Mouse (Mus musculus) cerebellum, adult 8-10 months (tissue): ENCODE measurements around the gene Ascc3.

Source experiments
- DNase-seq: peaks from one replicate; pipeline ENCODE4 v3.0.0; 2022

Ascc3 gene

DNA sequence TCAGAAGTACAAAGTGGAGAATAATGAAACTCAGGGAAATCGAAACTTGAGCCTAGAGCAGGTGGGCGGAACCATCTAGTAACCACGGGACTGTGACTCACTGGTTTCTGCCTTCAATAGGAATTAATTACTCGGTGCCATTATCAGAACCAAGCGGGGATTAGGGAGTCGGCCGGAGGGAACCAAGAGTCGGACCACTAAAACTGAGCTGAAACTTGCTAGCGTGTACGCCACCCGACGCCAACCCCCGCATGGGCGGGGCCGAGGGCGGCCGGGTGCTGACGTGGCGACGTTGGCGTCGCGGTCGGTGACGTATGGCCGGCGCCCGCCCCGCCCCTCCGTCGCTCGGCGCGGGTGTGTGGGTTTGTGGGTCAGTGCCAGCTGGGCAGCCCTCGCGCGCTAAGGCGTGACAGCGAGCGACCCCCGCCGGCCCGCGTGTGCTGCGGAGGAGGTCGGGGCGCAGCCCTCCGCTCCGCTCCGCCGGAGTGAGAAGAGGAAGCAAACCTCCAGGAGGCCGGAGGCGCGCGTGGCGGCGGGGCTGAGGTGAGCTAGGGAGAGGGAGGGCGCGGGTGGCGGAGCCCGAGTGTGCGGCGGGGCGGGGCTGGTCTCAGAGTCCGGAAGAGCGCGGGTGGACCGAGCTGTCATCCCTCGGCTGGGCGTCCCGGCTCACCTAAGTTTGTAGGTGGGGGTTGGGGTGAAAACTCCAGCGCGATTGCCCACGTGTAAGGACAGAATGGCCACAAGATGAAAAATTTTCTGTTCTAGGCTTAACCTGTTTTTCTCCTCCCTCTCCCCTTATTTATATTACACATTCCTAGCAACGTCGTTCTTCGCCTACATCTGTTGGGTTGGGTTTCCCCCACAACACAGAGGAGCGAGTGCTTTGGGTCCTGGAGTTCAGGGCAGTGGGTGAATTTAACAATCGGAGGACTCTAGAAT is at the start of gene Ascc3:
Gene Ascc3, plus strand, starts transcription at position 315 of the 939 bp plus-strand sequence.
- peak; percentile 92 for DNase-seq

DNA sequence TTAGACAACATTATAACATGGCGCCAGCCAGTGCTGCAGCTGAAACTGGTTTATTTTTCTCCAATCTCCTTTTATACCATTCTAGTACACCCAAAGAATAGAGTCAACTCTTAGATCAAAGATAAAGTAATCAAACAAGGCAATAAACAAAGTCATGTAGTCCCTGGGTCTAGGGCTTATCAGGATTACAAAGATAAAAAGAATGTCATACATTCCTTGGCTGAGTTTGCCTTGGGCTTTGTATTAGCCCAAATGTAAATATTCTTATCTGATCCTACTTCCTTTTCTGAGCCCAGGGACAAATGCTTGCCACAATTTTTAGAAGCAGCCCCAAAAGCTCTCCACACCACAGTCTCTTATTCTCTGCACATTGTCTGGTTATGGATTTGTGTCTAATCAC is 7.7 kb upstream of the Ascc3 start:
- no peak for DNase-seq

- DNase-seq = no peak
These were observed 5.9 kb upstream of the Ascc3 start for GRCm38 (mm10) chr10:50586556-50586955.

DNA sequence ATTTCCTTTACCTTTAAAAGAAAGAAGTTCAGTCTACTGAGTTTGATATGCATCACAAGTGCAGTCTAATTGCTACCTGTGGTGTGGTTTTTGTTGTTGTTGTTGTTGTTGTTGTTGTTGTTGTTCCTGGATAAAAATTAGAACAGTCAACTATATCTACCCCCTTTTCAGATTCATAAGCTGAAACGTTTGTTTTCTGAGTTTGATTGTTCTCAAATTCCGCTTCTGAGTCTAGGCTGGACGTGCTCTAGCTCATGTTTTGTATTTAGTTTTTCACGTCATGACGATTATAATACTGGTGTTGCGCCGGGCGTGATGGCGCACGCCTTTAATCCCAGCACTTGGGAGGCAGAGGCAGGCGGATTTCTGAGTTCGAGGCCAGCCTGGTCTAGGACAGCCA is 902 bp downstream of the Ascc3 start:
- DNase-seq = no peak

- DNase-seq = no peak
These were observed 2.9 kb downstream of the Ascc3 start for GRCm38 (mm10) chr10:50595340-50595739.

DNA sequence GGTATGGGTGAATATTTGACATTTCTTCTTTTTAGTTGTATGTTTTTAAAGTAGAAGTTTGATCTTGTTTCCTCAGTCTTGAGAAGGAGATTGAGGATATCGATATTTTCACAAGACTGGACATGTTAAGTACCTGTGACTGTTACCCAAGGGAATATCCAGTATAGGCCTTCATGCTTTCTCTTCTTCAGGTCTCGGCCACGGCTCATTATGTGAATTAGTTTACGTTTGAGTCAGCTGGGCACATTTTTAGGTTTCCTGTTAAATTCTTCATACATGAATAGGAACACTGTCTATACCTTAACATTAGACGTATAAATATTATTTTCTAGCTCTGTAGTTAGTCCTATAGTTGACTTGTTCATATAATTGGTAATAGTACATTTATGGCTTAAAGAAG is 12.4 kb downstream of the Ascc3 start:
- DNase-seq = no peak

DNA sequence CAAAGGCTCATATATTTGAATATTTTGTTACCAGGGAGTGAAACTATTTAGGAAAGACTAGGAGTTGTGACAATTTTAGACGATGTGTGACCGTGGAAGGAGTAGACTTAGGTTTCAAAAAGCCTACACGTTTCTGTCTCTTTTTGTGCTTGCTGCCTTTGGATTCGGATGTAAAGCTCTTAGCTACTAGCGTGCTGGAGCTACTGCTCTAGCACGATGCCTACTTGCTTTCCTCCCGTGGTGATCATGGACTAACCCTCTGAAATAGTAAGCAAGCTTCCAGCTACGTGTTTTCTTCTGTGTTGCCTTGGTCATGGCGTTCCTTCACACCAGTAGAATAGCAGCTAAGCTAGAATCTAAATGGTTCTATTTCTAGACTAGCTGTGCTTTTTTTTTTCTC is 21.4 kb downstream of the Ascc3 start:
- no peak for DNase-seq

- no peak for DNase-seq
These were observed 33.4 kb downstream of the Ascc3 start for GRCm38 (mm10) chr10:50625874-50626273.

- no peak for DNase-seq
These were observed 47.1 kb downstream of the Ascc3 start for GRCm38 (mm10) chr10:50639607-50640006.

- no peak for DNase-seq
These were observed 58.1 kb downstream of the Ascc3 start for GRCm38 (mm10) chr10:50650612-50651011.

GRCm38 (mm10) chr10:50653551-50653950 is 61.1 kb downstream of the Ascc3 start:
- no peak for DNase-seq

- no peak for DNase-seq
These were observed 64.9 kb downstream of the Ascc3 start for GRCm38 (mm10) chr10:50657352-50657751.

DNA sequence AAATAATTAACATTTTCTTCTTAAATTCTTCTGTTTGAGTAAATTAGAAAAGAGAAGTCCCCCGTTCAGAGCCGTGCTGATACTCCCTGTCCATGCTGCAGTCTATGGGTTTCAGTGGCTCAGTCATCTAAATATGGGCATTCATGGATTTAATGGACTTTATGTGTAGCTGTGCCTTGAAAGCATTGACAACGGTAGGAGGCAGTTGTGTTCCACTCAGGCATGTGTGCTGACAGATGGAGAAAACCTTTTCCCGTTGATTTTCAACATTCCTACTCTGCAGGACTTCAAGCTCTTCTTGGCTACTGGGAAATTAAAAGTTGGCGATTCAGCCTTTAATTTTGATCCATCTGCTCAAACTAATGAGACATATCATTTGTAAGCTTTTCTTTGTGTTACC is 79.0 kb downstream of the Ascc3 start:
- peak; percentile 62 for DNase-seq

DNA sequence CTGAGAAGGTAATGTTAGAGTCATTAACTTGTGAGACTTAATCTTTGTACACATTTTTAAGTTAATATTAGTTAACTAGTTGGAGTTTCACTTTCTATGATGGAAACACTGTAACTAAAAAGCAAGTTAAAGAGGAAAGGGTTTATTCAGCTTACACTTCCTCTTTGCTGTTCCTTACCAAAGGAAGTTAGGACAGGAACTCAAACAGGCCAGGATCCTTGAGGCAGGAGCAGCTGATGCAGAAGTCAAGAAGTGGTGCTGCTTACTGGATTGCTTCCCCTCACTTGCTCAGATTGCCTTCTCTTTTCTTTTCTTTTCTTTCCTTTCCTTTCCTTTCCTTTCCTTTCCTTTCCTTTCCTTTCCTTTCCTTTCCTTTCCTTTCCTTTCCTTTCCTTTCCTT is 97.9 kb downstream of the Ascc3 start:
- no peak for DNase-seq

GRCm38 (mm10) chr10:50698836-50699433 is 106.5 kb downstream of the Ascc3 start:
- peak; percentile 13 for DNase-seq

DNA sequence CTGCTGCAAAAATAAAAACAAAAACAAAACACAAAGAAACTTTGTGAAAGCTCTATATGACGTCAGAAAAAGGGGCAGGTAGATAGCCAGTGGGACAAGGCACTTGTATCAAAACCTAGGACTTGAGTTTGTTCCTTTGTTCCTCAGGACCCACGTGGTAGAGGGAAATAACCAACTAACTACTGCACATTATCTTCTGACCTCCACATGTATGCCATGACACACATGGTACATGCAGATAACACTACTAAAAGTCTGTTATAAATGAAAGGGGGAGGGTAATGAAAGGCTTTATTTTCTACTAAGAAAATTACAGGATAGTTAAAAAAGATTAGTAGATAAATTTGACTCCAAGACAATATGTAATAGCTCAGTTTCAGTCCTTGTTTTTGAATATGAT is 109.3 kb downstream of the Ascc3 start:
- DNase-seq = no peak

- no peak for DNase-seq
These were observed 109.9 kb downstream of the Ascc3 start for GRCm38 (mm10) chr10:50702361-50702760.

- DNase-seq = peak; percentile 11
These were observed 111.7 kb downstream of the Ascc3 start for GRCm38 (mm10) chr10:50704202-50704601.

- no peak for DNase-seq
These were observed 112.4 kb downstream of the Ascc3 start for GRCm38 (mm10) chr10:50704898-50705297.

DNA sequence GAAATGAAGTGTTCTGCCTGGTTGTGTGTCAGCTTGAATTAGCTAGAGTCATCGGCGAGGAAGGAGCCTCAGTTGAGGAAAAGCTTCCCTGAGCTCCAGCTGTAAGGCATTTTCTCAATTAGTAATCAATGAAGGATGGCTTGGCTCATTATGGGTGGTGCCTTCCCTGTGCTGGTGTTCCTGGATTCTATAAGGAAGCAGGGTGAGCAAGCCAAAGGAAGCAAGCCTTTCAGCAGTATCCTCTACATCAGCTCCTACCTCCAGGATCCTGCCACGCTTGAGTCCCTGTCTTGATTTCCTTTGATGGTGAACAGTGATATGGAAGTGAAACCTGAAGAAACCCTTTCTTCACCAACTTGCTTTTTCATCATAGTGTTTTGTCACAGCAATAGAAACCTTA is 118.8 kb downstream of the Ascc3 start:
- DNase-seq = no peak

DNA sequence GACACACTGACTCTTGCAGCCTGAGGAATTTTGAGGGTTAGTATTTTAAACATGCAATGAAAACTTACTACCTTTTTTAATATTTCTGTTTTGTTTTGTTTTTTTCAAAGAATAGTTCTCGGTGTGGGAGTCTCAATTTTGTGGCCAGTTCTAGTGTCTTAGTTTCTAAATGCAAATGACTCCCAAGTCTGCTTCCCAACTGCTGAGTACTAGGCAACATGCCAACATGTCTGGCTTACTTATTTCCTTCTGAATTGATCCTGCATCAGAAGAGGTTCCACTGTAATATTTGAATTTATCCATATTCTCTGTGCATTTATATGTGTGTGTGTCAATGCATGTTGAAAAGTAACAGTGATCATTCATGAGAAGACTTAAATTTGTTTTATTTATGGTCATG is 119.3 kb downstream of the Ascc3 start:
- no peak for DNase-seq

GRCm38 (mm10) chr10:50733459-50733858 is 141.0 kb downstream of the Ascc3 start:
- DNase-seq = no peak

GRCm38 (mm10) chr10:50762069-50762468 is 169.6 kb downstream of the Ascc3 start:
- no peak for DNase-seq

- DNase-seq = no peak
These were observed 170.5 kb downstream of the Ascc3 start for GRCm38 (mm10) chr10:50762984-50763383.
